Mouse (Mus musculus) hindbrain, embryonic 15.5 days (tissue): Measurements from ENCODE around the gene Manbal. TPM values are rescaled to one million over a fixed set of nuclear protein-coding genes. Genes with fewer than 3 reads are reported as not detected.

Experiments
- polyA plus RNA-seq: library from polyadenylated mRNA; unstranded; fragments of >200 nt; fragmentation: Nextera tagmentation; extraction: Ambion mirVana; gene quantifications from 2 replicates; pipeline ENCODE4 v1.2.1, GENCODE M21; 2015

Manbal gene
- polyA plus RNA-seq, 1 experiment from 2014 or later = 114 TPM

Other genes with a start within 250 kb of the Manbal start
- 9.7 and 12.3 TPM in 2 replicates for gene Samhd1, start 232.3 kb upstream of the Manbal start, polyA plus RNA-seq
- gene Rbl1, start 163.1 kb upstream of the Manbal start, polyA plus RNA-seq = 6.3 and 7.5 TPM in 2 replicates
- gene Rpn2, start 88.6 kb upstream of the Manbal start, polyA plus RNA-seq = 222 and 223 TPM in 2 replicates
- gene Mroh8, start 88.0 kb upstream of the Manbal start, polyA plus RNA-seq = 0.36 and 0.75 TPM in 2 replicates
- gene Ghrh, start 20.1 kb upstream of the Manbal start, polyA plus RNA-seq = 1.2 and 1.3 TPM in 2 replicates
- gene Src, start 50.9 kb downstream of the Manbal start, polyA plus RNA-seq = 34.4 and 38.4 TPM in 2 replicates
- 6,864 and 7,318 TPM in 2 replicates for gene Nnat, start 192.5 kb downstream of the Manbal start, polyA plus RNA-seq
- gene Blcap, start 203.7 kb downstream of the Manbal start, polyA plus RNA-seq = 249 and 272 TPM in 2 replicates